Mouse (Mus musculus) thymus, postnatal 10 days (tissue): Measurements from ENCODE around the gene Cldnd2.
A peak's percentile ranks its signal among the peaks of the same experiment; 100 is the strongest.

Source experiments
- DNase-seq, 2 experiments: peaks; one replicate each; pipeline ENCODE4 v3.0.0; 2021; ENCODE audit warnings: low spot score in 2 of 2

The Cldnd2 gene

DNA sequence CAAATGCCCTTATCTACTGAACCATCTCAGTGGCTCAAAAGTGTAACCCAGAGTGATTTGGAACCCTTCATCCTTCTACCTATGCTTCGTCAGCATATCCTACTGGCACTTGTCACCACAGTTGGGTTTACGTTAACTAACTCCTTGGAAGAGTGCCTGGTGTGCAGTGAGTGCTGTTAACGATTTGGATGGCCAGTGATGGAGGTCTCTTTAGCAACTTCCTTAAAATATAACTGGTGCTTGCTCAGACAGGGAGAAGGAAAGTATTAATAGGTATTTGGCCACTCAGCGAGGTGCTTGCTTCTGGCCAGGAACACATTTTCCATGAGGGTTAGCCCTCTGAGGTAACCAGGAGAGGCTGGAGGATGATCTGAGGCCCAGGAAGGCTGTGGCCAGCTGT lies 7.2 kb downstream of the Cldnd2 start:
- no peak for DNase-seq

DNA sequence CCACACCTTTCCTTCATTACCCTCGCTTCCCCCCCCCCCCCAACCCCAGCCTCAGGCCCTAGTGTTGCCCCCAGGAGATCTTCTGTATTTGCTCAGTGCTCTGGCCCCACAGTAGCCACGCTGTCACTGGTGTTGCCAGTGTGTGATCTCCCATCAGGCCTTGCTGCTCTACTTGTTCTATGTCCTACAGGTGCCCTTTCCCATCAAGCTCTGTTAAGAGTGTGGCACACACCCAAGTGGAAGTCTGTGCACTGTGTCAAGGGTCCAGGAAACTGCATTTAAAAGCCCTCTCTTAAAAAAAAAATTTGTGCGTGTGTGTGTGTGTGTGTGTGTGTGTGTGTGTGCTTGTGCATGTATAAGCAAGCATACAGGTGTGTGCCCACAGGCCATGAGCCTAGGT lies 7.7 kb downstream of the Cldnd2 start:
- no peak for DNase-seq

GRCm38 (mm10) chr7:43449811-43450210 lies 9.2 kb downstream of the Cldnd2 start:
- DNase-seq = no peak

GRCm38 (mm10) chr7:43451726-43452125 lies 11.1 kb downstream of the Cldnd2 start:
- no peak for DNase-seq

- DNase-seq = no peak
These were observed 12.0 kb downstream of the Cldnd2 start for GRCm38 (mm10) chr7:43452609-43453008.

DNA sequence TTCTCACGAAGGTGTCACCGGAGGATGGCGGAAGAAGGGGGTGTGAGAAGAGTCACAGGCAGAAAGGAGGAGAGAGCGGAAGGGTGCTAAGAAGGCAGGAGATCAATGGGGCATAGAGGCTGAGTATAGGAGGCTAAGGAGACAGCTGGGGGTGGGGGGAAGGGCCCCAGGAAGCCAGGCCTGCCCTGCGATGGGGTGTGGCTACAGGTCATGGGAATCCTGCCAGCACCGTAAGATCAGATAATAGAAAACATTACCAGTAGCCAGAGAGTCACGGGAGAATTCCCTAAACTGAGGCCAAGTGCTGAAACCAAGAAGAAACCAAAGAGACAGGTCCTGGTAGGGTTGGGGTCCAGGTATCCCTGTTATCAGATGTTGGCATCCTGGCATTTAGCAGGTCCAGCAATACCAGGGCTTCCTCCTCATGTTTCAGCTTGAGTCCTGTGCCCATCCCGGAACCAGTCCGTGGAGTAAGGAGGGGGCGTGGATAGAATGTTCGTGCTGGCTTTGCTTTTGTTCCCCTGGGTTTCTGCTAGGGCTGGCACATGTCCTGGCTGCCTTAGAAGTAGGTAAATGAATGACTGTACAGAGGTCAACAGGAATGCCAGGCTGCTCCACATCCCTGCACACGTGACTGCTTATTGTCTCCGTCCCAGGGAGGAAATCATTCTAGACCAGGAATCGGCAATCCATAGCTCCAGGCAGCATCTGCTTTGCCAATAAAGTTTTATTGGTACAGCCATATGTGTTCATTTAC lies 13.2 kb downstream of the Cldnd2 start:
- no peak for DNase-seq

DNA sequence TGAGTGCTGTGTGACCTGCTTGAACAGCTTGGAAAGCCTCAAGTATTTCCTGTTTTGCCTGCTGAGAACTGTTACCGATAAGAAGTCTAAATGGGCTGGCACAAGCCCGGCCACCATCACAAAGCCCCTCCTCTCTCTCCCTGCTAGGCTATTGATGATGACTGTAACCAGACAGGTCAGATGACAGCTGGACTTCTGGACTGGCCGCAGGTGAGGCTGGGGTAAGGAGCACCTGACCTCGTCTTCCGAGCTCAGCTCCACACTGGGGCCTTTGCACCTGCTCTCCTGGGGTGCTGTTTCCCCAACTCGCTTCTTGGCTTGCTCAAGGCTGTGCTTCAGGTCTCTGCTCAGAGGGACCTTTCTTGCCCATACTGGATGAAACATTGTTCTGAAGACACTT lies 13.8 kb downstream of the Cldnd2 start:
- no peak for DNase-seq

DNA sequence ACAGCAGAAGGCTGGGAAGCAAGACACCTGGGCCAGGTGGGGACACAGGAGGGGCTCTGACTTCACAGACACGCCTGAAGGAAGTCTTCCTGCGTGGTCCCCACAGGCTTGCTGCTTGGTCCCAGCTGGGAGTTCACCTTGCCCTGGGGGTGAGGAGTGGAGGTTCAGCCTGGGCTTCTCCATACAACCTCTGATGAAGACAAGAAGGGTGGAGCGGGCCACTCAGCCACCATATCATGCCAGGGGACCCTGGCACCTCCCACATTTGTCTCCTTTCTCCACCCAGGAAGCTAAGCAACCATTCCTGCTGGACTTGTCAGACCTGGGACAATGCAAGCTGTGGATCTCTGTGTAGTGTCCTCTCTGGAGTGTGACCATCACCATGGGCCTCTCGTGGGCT lies 22.3 kb downstream of the Cldnd2 start, which contains the start of gene Vsig10l:
Vsig10l (plus strand) TSS at position 301 of the 400 bp plus-strand sequence.
- DNase-seq = no peak

DNA sequence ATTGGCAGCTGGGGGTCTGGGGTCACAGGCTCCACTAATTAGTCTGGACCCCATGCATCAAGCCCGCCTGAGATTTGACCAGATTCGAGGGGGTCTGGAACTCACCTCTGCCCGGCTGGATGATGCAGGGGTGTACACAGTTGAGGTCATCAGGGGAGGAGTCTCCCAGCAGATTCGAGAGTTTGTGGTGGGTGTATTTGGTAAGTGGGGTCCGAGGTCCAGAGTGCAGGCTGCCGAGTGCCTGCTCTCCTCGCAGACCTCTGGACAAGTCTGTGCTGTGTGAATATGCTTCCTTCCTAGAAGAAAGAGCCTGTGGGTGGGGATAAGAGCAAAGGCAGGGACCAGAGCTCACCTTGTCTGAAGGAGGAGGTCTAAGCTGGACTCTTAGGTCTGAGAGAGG lies 23.4 kb downstream of the Cldnd2 start:
- DNase-seq = no peak

DNA sequence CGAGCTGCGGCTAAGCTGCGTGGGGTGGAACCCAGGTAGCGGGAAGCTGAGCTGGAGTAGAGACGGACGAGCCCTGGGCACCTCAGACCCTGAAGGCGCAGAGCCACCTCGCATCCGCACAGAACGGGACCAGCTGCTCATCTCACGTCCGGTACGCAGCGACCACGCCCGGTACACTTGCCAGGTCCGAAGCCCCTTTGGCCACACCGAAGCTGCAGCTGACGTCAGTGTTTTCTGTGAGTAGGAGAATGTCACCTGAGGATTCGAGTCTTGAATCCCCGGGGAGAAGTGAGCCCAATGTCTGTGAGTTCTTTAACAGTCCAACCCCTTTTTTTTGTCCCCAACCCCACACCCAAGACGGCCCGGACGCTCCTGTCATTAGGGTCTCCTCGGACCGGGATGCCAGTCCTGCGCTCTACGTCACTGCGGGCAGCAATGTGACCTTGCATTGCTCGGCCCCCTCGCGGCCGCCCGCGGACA lies 24.3 kb downstream of the Cldnd2 start:
- no peak for DNase-seq

DNA sequence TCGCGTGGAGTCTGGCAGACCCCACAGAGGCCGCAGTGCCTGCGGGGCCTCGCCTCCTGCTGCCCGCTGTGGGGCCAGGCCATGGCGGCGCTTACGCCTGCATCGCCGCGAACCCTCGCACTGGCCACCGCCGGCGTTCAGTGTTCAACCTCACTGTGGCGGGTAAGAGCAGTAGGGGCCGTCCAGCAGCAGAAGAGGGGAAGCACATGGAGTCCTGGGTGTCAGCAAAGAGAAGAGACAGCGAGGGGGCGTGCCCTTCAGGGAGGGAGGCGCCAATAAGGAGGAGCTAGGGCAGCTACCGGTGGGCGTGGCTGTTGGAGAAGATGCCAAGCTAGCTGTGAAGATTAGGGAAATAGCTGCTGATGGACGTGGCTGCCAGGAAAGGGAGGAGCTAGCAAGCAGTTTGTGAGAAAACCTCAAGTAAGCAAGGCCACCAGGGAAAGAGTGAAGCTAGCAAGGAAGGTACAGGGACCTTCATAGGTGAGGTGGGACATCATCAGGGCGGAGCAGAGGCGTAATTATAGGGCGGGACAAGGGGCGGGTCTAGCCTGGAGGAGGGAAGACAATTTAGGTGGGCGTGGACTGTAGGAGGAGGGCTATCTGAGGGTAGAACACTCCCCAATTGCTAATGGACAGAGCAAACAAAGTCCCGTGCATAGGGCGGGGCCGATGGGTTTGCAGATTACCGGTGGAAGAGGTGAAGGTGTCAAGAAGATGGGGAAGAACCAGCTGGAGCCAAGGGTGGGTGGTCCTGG lies 24.9 kb downstream of the Cldnd2 start:
- peak; percentile 58 to 63 for DNase-seq

GRCm38 (mm10) chr7:43466099-43466694 lies 25.6 kb downstream of the Cldnd2 start:
- peak; percentile 64 to 82 for DNase-seq

- peak in 1 of 2 experiments; percentile 46 for DNase-seq
These were observed 29.8 kb downstream of the Cldnd2 start for GRCm38 (mm10) chr7:43470373-43470772.

- DNase-seq = no peak
These were observed 35.1 kb downstream of the Cldnd2 start for GRCm38 (mm10) chr7:43475706-43476105.

- DNase-seq = no peak
These were observed 35.8 kb downstream of the Cldnd2 start for GRCm38 (mm10) chr7:43476376-43476775.

- DNase-seq = no peak
These were observed 40.6 kb downstream of the Cldnd2 start for GRCm38 (mm10) chr7:43481191-43481590.

GRCm38 (mm10) chr7:43482090-43482716 lies 41.6 kb downstream of the Cldnd2 start:
- DNase-seq = no peak

GRCm38 (mm10) chr7:43483236-43483635 lies 42.7 kb downstream of the Cldnd2 start:
- DNase-seq = no peak

GRCm38 (mm10) chr7:43488646-43489045 lies 48.1 kb downstream of the Cldnd2 start:
- no peak for DNase-seq

- DNase-seq = no peak
These were observed 49.1 kb downstream of the Cldnd2 start, which contains the start of gene Iglon5 for GRCm38 (mm10) chr7:43489631-43490125. Gene Iglon5 (minus strand): TSS chr7:43490075.

- DNase-seq = no peak
These were observed 49.6 kb downstream of the Cldnd2 start for GRCm38 (mm10) chr7:43490182-43490584.

GRCm38 (mm10) chr7:43490861-43491260 lies 50.3 kb downstream of the Cldnd2 start:
- DNase-seq = no peak
